Comparison of ENCODE assay signal across 11 mouse cellular contexts in the genomic region with DNA sequence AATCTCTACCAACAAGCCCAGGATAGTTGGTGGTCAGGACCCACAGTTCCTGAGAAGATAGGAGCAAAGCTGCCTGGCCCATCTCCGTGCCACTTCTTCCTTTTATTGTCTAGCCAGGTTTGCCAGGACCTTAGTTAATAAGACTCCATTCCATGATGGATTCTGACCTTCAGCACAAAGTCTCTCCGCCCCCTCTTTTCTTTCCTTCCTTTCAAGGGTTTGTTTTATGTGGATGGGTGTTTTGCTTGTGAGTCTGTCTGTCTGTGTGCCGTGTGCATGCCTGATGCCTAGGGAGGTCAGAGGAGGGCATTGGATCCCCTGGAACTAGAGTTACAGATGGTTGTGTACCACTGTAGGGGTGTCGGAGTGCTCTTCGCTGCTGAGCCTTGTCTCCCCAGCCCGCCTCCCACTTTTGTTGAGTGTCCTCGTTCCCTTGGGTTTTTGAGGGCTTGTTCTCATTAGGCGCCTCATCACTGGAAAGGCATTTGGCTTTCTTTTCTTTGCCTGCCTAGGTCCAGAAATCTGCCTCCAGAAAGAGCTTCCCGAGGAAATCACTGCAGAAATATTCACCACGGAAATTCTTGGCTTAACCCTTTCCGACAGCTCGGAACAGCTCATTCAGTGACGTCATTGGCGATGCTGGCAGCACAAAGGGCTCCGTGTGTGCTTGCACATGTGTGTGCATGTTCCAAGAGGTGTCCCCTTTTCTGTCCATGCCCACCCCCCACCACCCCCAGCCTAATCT. TPM values are rescaled to one million over a fixed set of nuclear protein-coding genes. Genes with fewer than 3 reads are reported as not detected.
DNase-seq lines count a peak whose midpoint lies in the region; ATAC-seq and TF ChIP-seq lines count a peak whose summit lies in the region.
"Had no signal": no experiment of that assay in that cellular context is flagged by ENCODE, and none has a peak within 500 bp of the region (broad histone marks: within the 10 kb centered on the region; RNA-seq: fewer than 3 reads in every experiment).

No protein-coding gene starts in this region.

- H3K9ac ChIP-seq in hindbrain, postnatal 0 days (replicated peaks; ENCODE audit: low read length) = no peak overlapping the region
- no peak overlapping the region for H3K9ac ChIP-seq in hindbrain, embryonic 14.5 days
- H3K9ac ChIP-seq in embryonic facial prominence, embryonic 12.5 days = no peak overlapping the region
- H3K9ac ChIP-seq: midbrain, embryonic 12.5 days had no signal

- intact Hi-C loops in heart, postnatal 25 days (cut with DNase I) = no loop called here

- TF ChIP-seq CTCF in hindbrain, postnatal 0 days (IDR thresholded peaks at IDR 0.05; ENCODE audit: low read depth) = no peak

- no peak overlapping the region for H3K4me2 ChIP-seq in hindbrain, postnatal 0 days (ENCODE audit: low read depth, low read length)
- H3K4me2 ChIP-seq in hindbrain, embryonic 14.5 days (replicated peaks) = no peak overlapping the region
- H3K4me2 ChIP-seq in embryonic facial prominence, embryonic 12.5 days (replicated peaks) = no peak overlapping the region
- H3K4me2 ChIP-seq: midbrain, embryonic 12.5 days had no signal

- no peaks in the 10 kb centered on the region for H3K9me3 ChIP-seq in hindbrain, postnatal 0 days (ENCODE audit: low read length)
- no peaks in the 10 kb centered on the region for H3K9me3 ChIP-seq in hindbrain, embryonic 14.5 days (ENCODE audit: control insufficient read depth, low read length)
- no peaks in the 10 kb centered on the region for H3K9me3 ChIP-seq in embryonic facial prominence, embryonic 12.5 days
- H3K9me3 ChIP-seq: midbrain, embryonic 12.5 days had no signal

- 59% methylated on average over 15 of the region's 15 CpGs for WGBS in hindbrain, postnatal 0 days
- 63% methylated on average over 15 of the region's 15 CpGs for WGBS in hindbrain, embryonic 14.5 days
- 56% methylated on average over 15 of the region's 15 CpGs for WGBS in embryonic facial prominence, embryonic 12.5 days

- ATAC-seq in hindbrain, postnatal 0 days = no peak
- no peak for ATAC-seq in hindbrain, embryonic 14.5 days (ENCODE audit: low FRiP score)
- no peak for ATAC-seq in embryonic facial prominence, embryonic 12.5 days (ENCODE audit: insufficient number of reproducible peaks, insufficient read depth, low FRiP score, low TSS enrichment)

- H3K4me1 ChIP-seq in hindbrain, postnatal 0 days (ENCODE audit: insufficient read depth, low read length) = peaks cover 4% of the 10 kb centered on the region; the same call in 1 of the 2 replicates
- H3K4me1 ChIP-seq in hindbrain, embryonic 14.5 days (replicated peaks; ENCODE audit: control insufficient read depth, insufficient read depth, low read length) = peaks cover 8% of the 10 kb centered on the region; the same call in 1 of the 2 replicates
- peaks cover 21% of the 10 kb centered on the region for H3K4me1 ChIP-seq in embryonic facial prominence, embryonic 12.5 days

- no peak overlapping the region for H3K27ac ChIP-seq in hindbrain, postnatal 0 days
- no peak overlapping the region for H3K27ac ChIP-seq in hindbrain, embryonic 14.5 days
- peak overlapping the region; percentile 63; the same call in 1 of the 2 replicates for H3K27ac ChIP-seq in embryonic facial prominence, embryonic 12.5 days
- H3K27ac ChIP-seq: midbrain, embryonic 12.5 days had no signal

- H3K27me3 ChIP-seq in hindbrain, postnatal 0 days (ENCODE audit: insufficient read depth, low read length) = no peaks in the 10 kb centered on the region
- H3K27me3 ChIP-seq in hindbrain, embryonic 14.5 days (ENCODE audit: control insufficient read depth, insufficient read depth, low read length) = no peaks in the 10 kb centered on the region
- no peaks in the 10 kb centered on the region for H3K27me3 ChIP-seq in embryonic facial prominence, embryonic 12.5 days

- no peaks in the 10 kb centered on the region for H3K36me3 ChIP-seq in hindbrain, postnatal 0 days (ENCODE audit: insufficient read depth, low read length)
- H3K36me3 ChIP-seq in hindbrain, embryonic 14.5 days (replicated peaks; ENCODE audit: control insufficient read depth, insufficient read depth) = no peaks in the 10 kb centered on the region
- H3K36me3 ChIP-seq in embryonic facial prominence, embryonic 12.5 days = no peaks in the 10 kb centered on the region
- H3K36me3 ChIP-seq: midbrain, embryonic 12.5 days had no signal

- H3K4me3 ChIP-seq in hindbrain, postnatal 0 days (ENCODE audit: low read length) = no peak overlapping the region
- no peak overlapping the region for H3K4me3 ChIP-seq in hindbrain, embryonic 14.5 days (replicated peaks; ENCODE audit: low read length)
- no peak overlapping the region for H3K4me3 ChIP-seq in embryonic facial prominence, embryonic 12.5 days
- H3K4me3 ChIP-seq: midbrain, embryonic 12.5 days had no signal

- peak; percentile 48 for DNase-seq in hindbrain, postnatal 0 days (ENCODE audit: low spot score)
- no peak for DNase-seq in hindbrain, embryonic 14.5 days (ENCODE audit: low spot score)
- peak; percentile 24 for DNase-seq in heart, postnatal 25 days (ENCODE audit: low spot score)
- DNase-seq in lung, postnatal 14 days = peak; percentile 23
- DNase-seq in adrenal gland, adult (ENCODE audit: inconsistent age in 2 of 2, low spot score in 1 of 2) = no peak
- no peak for DNase-seq in ovary, postnatal 36 days (ENCODE audit: low spot score)
- DNase-seq in cerebellum, adult 8-10 months = no peak
- DNase-seq: cerebellum, adult 2 months; thymus, postnatal 25 days had no signal

RNA-seq across cellular contexts. Expression of a gene that starts 17.5 kb away (rescaled TPM):
- total RNA-seq in hindbrain, postnatal 0 days (2014; rRNA removed) = 42.4 and 42.6 TPM in 2 replicates
- 25.1 and 25.6 TPM in 2 replicates for polyA plus RNA-seq in hindbrain, postnatal 0 days (2015; fragmentation: Nextera tagmentation; extraction: Ambion mirVana)
- 35.6 and 36.5 TPM in 2 replicates for polyA plus RNA-seq in hindbrain, embryonic 14.5 days (2014; fragmentation: Nextera tagmentation; extraction: Ambion mirVana)
- polyA plus RNA-seq in embryonic facial prominence, embryonic 12.5 days (2016; fragmentation: Nextera tagmentation; extraction: Ambion mirVana) = 41.8 and 44.7 TPM in 2 replicates
- 1 to 10 TPM; 8.6 to 9.5 TPM for total RNA-seq in heart, postnatal 25 days (2021)

Comparison
In these comparisons a context has a peak if more than half of its experiments do, and no peak if none do; other contexts are left out.
1. DNase-seq: peak in hindbrain, postnatal 0 days (single experiment), heart, postnatal 25 days (single experiment) and lung, postnatal 14 days (single experiment); none in hindbrain, embryonic 14.5 days (single experiment), adrenal gland, adult (0 of 2), ovary, postnatal 36 days (single experiment) and cerebellum, adult 8-10 months (single experiment).